Mouse (Mus musculus) heart, postnatal 0 days (tissue): ENCODE measurements around the gene Ahctf1. TPM values are rescaled to one million over a fixed set of nuclear protein-coding genes. Genes with fewer than 3 reads are reported as not detected.
"Not testable (repeated sequence)": the region's sequence is repeated elsewhere in the genome, so short reads cannot be mapped to it uniquely, and the experiment has no call there.

ENCODE experiments used
- ATAC-seq: fragments of 200-750 bp; cut with Nextera tagmentation; 2 replicates; pipeline ENCODE4 v1.8.0; 2017; ENCODE audit warnings: low read depth, moderate number of reproducible peaks, moderate library complexity; ENCODE audit not compliant: insufficient read depth
- DNase-seq: peaks from one replicate; pipeline ENCODE4 v3.0.0-alpha.2; 2016; ENCODE audit warnings: low spot score
- H3K27ac ChIP-seq: fragments of 300-500 bp; sonication (generic); 2 replicates; pipeline ENCODE4 v1.5.1; 2014; ENCODE audit warnings: low read depth, mild to moderate bottlenecking
- H3K27me3 ChIP-seq: fragments of 300-500 bp; sonication (generic); 2 replicates; pipeline ENCODE4 v1.6.1; 2014; ENCODE audit warnings: low read length, mixed read lengths; ENCODE audit not compliant: control insufficient read depth, insufficient read depth
- H3K36me3 ChIP-seq: fragments of 300-500 bp; sonication (generic); replicated peaks from 2 replicates; pipeline ENCODE4 v1.6.1; 2014; ENCODE audit warnings: low read length, mixed read lengths; ENCODE audit not compliant: control insufficient read depth, insufficient read depth
- H3K4me1 ChIP-seq: fragments of 300-500 bp; sonication (generic); 2 replicates; pipeline ENCODE4 v1.6.1; 2014; ENCODE audit warnings: antibody characterized with exemption; ENCODE audit not compliant: control insufficient read depth, insufficient read depth
- H3K4me2 ChIP-seq: fragments of 300-500 bp; sonication (generic); 2 replicates; pipeline ENCODE4 v1.6.1; 2014; ENCODE audit warnings: low read depth, mild to moderate bottlenecking, low read length, moderate library complexity
- H3K4me3 ChIP-seq: fragments of 300-500 bp; sonication (generic); 2 replicates; pipeline ENCODE4 v1.5.1; 2014; ENCODE audit warnings: low read depth, low read length
- H3K9ac ChIP-seq: fragments of 300-500 bp; sonication (generic); replicated peaks from 2 replicates; pipeline ENCODE4 v1.6.1; 2014; ENCODE audit warnings: low read depth, low read length, mixed read lengths
- H3K9me3 ChIP-seq: fragments of 300-500 bp; sonication (generic); replicated peaks from 2 replicates; pipeline ENCODE4 v1.6.1; 2016; ENCODE audit warnings: low read length; ENCODE audit not compliant: control insufficient read depth
- CTCF ChIP-seq: IDR thresholded peaks from 2 replicates; pipeline ENCODE4 v1.5.1; 2016; ENCODE audit warnings: antibody characterized with exemption, control low read depth, low read depth
- EP300 ChIP-seq: IDR thresholded peaks from 2 replicates; pipeline ENCODE4 v1.6.1; 2016; ENCODE audit warnings: antibody characterized with exemption, low read depth
- WGBS: fragments of 180-500 bp; shearing (Covaris S2); extraction: QIAGEN DNeasy Blood & Tissue Kit; methylation state at CpG from one replicate; pipeline ENCODE4 v1.1.7; 2014; 5-methylcytosine and 5-hydroxymethylcytosine counted together
- polyA plus RNA-seq: library from polyadenylated mRNA; unstranded; fragments of >200 nt; fragmentation: Nextera tagmentation; extraction: Ambion mirVana; gene quantifications from 2 replicates; pipeline ENCODE4 v1.2.1, GENCODE M21; 2015
- total RNA-seq: library from RNA; depleted of rRNA; stranded (reverse); fragments of >200 nt; gene quantifications from 2 replicates; pipeline ENCODE4 v1.2.3, GENCODE M21; 2014; ENCODE audit warnings: low replicate concordance

The Ahctf1 gene
- total and polyA plus RNA-seq, 2 experiments from 2014 or later: 8.0 to 20.9 TPM

DNA sequence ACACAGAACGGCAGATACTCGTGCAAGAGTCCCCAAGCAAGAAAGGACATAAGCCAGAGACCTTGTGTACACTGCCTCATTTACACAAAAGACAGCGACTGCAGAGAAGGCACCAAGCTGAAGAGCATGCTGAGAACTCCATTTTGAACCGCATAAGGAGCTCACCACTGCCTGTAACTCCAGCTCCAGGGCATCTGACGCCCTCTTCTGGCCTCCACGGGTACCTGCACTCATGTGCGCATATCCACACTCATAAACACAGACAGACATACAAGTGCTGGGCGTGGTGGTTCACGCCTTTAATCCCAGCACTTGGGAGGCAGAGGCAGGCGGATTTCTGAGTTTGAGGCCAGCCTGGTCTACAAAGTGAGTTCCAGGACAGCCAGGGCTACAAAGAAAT, 74.8 kb downstream of the Ahctf1 start:
- no peaks in the 10 kb centered on the region for H3K36me3 ChIP-seq
- no peak overlapping the region for H3K4me3 ChIP-seq
- DNase-seq (no peak), ATAC-seq (no peak)
- TF ChIP-seq CTCF (no peak), EP300 (no peak)
- H3K27ac ChIP-seq: no peak overlapping the region
- H3K9ac ChIP-seq: no peak overlapping the region
- no peaks in the 10 kb centered on the region for H3K27me3 ChIP-seq
- 87% methylated on average over 10 of the region's 10 CpGs for WGBS
- 0 out of 2 replicates have a peak, but pooled peaks cover 5% of the 10 kb centered on the region for H3K4me1 ChIP-seq
- no peak overlapping the region for H3K4me2 ChIP-seq
- H3K9me3 ChIP-seq: no peaks in the 10 kb centered on the region

DNA sequence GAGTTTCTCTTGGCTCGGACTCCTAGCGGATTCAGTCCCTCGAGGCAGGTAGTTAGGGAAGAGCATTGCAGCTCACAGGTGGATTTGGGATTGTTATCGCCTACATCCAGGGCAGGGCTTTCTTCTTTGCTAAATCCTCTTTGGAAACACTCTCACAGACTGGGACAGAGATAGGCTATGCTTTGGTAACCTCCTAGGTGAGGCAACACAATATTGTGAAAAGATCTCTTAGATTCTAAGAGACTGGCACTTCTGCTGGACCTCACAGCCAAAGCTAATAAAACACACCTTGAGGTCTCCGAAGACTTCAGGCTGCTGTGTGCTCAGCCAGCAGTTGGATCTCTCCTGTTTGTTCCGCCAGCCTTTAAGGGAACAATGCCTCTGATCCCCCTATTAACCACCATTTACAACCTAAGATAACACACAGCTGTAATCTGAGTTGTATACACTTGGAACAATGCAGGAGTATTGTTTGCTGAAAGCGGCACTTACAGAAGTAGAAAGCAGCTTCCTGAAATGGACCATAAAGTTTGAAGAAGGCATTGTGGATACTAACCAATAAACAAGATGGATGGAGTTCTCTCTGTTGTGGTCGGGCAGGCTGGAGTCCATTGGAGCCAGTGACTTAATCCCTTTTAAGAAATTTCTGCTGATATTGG, 80.5 kb downstream of the Ahctf1 start:
- no peaks in the 10 kb centered on the region for H3K27me3 ChIP-seq
- no peak overlapping the region for H3K4me2 ChIP-seq
- WGBS: 80% methylated on average over 8 of the region's 8 CpGs
- no peak overlapping the region for H3K4me3 ChIP-seq
- no peak overlapping the region for H3K27ac ChIP-seq
- ATAC-seq: no peak
- H3K4me1 ChIP-seq: no peaks in the 10 kb centered on the region
- H3K9ac ChIP-seq: no peak overlapping the region
- H3K9me3 ChIP-seq: no peaks in the 10 kb centered on the region
- TF ChIP-seq CTCF (no peak), EP300 (no peak)
- no peak for DNase-seq
- H3K36me3 ChIP-seq: no peaks in the 10 kb centered on the region

- ATAC-seq (no peak), DNase-seq (no peak)
- TF ChIP-seq EP300: no peak
- no peaks in the 10 kb centered on the region for H3K36me3 ChIP-seq
- H3K4me1 ChIP-seq: no peaks in the 10 kb centered on the region
- no peaks in the 10 kb centered on the region for H3K27me3 ChIP-seq
- H3K4me2 ChIP-seq: no peak overlapping the region
- WGBS: 81% methylated on average over 4 of the region's 4 CpGs
- H3K9ac ChIP-seq: no peak overlapping the region
- no peaks in the 10 kb centered on the region for H3K9me3 ChIP-seq
- no peak overlapping the region for H3K4me3 ChIP-seq
- no peak overlapping the region for H3K27ac ChIP-seq
Measured at GRCm38 (mm10) chr1:179715786-179716185, 87.7 kb downstream of the Ahctf1 start.

DNA sequence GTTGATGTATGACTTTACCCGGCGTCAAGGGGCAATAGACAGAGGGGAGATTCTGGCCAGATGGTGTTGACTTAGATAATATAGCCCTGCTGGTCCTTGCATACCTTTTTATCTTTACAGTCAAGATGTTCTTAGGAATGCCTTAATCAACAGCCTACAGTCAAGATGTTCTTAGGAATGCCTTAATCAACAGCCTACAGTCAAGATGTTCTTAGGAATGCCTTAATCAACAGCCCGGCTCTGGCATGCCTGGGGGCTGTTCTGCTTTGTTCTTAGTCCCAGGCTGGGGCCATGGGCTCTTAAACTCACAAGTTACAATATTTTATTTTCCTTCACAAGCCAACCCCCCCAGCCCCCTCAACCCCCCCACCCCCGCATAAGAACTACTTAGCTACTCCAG, 88.2 kb downstream of the Ahctf1 start:
- ATAC-seq, H3K9me3 ChIP-seq, H3K36me3 ChIP-seq, H3K9ac ChIP-seq, H3K27me3 ChIP-seq, H3K4me1 ChIP-seq, H3K4me2 ChIP-seq, DNase-seq, H3K4me3 ChIP-seq, H3K27ac ChIP-seq: not testable (repeated sequence)
- 71% methylated on average over 4 of the region's 4 CpGs for WGBS

GRCm38 (mm10) chr1:179713367-179713766, 90.1 kb downstream of the Ahctf1 start:
- ATAC-seq (no peak), DNase-seq (no peak)
- WGBS: 73% methylated on average over 3 of the region's 3 CpGs
- Histone ChIP-seq H3K36me3 (no peaks in the 10 kb centered on the region), H3K27me3 (no peaks in the 10 kb centered on the region), H3K9ac (no peak overlapping the region), H3K4me3 (no peak overlapping the region), H3K4me1 (no peaks in the 10 kb centered on the region; the same call in 1 of the 2 replicates), H3K9me3 (no peaks in the 10 kb centered on the region), H3K4me2 (no peak overlapping the region), H3K27ac (no peak overlapping the region)
- TF ChIP-seq EP300 (no peak), CTCF (no peak)

DNA sequence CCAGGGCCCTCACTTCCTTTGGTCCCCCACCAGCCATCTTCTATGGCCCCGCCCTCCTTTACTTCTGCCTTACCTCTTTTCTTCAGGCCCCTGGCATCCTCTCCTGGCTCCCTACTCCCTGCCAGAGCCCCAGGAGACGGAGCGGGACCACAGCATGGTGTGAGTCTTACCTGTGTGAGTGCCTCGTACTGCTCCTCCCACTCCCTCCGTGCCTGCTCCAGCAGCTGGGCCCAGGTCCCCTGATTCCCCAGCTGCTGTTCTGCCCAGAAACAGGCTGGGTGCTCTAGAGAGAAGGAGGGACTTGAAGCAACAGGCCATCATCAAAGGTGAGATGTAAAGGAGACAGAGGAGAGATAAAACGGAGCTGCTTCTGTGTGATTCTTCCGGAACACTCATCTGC, 90.8 kb downstream of the Ahctf1 start:
- TF ChIP-seq CTCF: no peak
- no peak for TF ChIP-seq EP300
- H3K36me3 ChIP-seq: no peaks in the 10 kb centered on the region
- no peak overlapping the region for H3K4me3 ChIP-seq
- DNase-seq: no peak
- no peak overlapping the region for H3K4me2 ChIP-seq
- H3K27me3 ChIP-seq: no peaks in the 10 kb centered on the region
- no peak overlapping the region for H3K9ac ChIP-seq
- H3K4me1 ChIP-seq: no peaks in the 10 kb centered on the region; the same call in 1 of the 2 replicates
- no peak overlapping the region for H3K27ac ChIP-seq
- ATAC-seq: no peak
- WGBS: 80% methylated on average over 7 of the region's 7 CpGs
- H3K9me3 ChIP-seq: no peaks in the 10 kb centered on the region
